Mouse (Mus musculus) neutrophil, adult 59 days (primary cell): ENCODE results near the gene Sprr2d. TPM values are rescaled to one million over a fixed set of nuclear protein-coding genes. Genes with fewer than 3 reads are reported as not detected.

ENCODE experiments used
- total RNA-seq, 2 experiments: library from RNA; stranded (reverse); gene quantifications; 1 replicate in 1 of 2; 2 replicates in 1 of 2; pipeline ENCODE4 v1.2.4; 2023

The Sprr2d gene
- total RNA-seq, result not detected

DNA sequence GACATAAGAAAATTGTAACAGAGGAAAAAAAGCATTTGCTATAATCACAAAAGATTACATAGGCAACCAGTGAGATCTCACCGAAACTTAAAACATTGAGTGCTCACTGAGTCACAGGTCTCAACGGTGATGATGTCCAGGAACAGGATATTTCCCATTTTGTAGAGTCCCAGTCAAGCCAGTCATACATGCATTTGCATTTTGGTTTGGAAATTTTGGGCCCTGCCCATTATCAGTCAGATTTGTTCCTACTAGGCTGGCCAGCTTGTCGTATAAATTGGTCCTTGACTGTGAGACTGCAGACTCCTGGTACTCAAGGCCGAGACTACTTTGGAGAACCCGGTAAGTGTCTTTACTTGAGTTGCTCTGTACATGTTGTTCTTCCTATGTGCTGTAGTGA, at the start of gene Sprr2d:
Gene Sprr2d (plus strand): TSS at position 301 of the 400 bp plus-strand sequence.

DNA sequence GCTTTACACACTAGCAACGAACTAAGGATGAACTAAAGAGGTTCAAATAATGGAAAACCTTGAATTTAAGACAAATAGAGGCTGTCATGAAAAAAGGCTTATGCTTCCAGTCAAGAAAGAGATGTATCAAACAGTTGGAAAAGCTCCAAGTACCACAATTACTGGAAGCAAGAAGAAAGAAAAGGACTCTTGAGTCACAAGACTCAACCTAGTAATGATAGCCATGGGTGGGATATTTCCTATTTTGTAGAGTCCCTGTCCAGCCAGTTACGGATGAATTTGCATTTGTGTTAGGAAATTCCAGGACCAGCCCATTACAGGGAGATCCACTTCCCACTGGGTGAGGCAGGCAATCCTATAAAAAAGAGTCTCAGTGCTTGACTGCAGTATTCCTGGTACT, 22.6 kb upstream of the Sprr2d start, which contains the start of gene Sprr2b:
Gene Sprr2b (plus strand): TSS at position 301 of the 400 bp plus-strand sequence.

DNA sequence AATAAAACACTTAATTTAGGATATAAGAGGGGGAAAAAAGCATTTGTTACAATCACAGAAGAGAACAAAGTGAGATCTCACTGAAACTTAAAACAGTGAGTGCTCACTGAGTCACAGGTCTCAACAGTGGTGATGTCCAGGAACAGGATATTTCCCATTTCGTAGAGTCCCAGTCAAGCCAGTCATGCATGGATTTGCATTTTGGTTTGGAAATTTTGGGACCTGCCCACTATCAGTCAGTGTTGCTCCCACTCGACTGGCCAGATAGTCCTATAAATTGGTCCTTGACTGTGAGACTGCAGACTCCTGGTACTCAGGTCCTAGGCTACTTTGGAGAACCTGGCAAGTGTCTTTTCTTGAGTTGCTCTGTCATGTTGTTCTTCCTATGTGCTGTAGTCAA, 12.9 kb downstream of the Sprr2d start, which contains the start of gene Sprr2e:
Gene Sprr2e (plus strand): TSS at position 301 of the 400 bp plus-strand sequence.

DNA sequence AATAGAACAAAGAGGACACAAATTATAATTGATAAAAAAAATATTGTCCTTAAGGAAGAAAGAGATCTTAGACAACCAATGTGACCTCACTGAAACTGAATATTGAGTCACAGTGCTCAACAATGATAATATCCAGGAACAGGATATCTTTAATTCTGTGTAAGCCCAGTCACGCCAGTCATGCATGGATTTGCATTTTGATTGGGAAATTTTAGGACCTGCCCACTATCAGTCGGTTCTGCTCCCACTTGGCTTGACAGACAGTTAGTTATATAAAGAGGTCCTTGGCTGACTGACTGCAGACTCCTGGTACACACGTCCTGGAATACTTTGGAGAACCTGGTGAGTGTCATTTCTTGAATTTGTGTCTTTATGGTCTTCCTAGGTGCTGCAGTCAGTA, 25.9 kb downstream of the Sprr2d start, which contains the start of gene Sprr2f:
Gene Sprr2f (plus strand): TSS at position 301 of the 400 bp plus-strand sequence.

DNA sequence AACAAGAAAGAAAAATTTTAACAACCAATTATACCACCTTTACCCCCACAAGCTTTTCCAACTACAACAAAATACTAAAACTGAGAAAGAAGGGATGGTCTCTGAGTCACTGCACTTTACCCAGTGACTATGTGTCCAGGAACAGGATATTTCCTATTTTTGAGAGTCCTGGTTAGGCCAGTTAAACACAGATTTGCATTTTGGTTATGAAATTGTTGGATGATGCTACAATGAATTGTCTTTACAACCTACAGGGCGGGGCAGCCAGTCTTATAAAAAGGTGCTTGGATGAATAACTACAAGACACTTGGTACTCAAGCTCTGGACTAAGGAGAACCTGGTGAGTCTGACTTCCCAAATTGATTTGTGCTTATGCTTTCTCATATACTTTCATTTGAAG, 46.4 kb downstream of the Sprr2d start, which contains the start of gene Sprr2h:
Gene Sprr2h (plus strand): TSS at position 301 of the 400 bp plus-strand sequence.

Other genes starting within 250 kb of the Sprr2d start
- not detected for gene Prr9, start 215.2 kb upstream of the Sprr2d start, total RNA-seq
- gene Lelp1, start 196.4 kb upstream of the Sprr2d start, total RNA-seq, result not detected
- not detected for gene Sprr2a1, start 123.3 kb upstream of the Sprr2d start, total RNA-seq
- gene Sprr2a2, start 123.2 kb upstream of the Sprr2d start, total RNA-seq, result not detected
- not detected for gene Sprr2a3, start 53.7 kb upstream of the Sprr2d start, total RNA-seq
- not detected for gene Sprr2b, start 22.5 kb upstream of the Sprr2d start, total RNA-seq
- gene Sprr2e, start 13.0 kb downstream of the Sprr2d start, total RNA-seq, result not detected
- not detected for gene Sprr2f, start 26.0 kb downstream of the Sprr2d start, total RNA-seq
- not detected for gene Sprr2h, start 46.5 kb downstream of the Sprr2d start, total RNA-seq
- not detected for gene Sprr2i, start 68.9 kb downstream of the Sprr2d start, total RNA-seq
- gene Sprr2j-ps, start 78.9 kb downstream of the Sprr2d start, total RNA-seq, result not detected
- 1 to 10 TPM in 1 of 2 experiments, under 1 TPM in 1; 0.66 to 1.4 TPM for gene Gm9774, start 90.3 kb downstream of the Sprr2d start, total RNA-seq
- gene Sprr2k, start 93.4 kb downstream of the Sprr2d start, total RNA-seq, result not detected
- gene Sprr1b, start 99.6 kb downstream of the Sprr2d start, total RNA-seq, result not detected
- not detected for gene Sprr3, start 119.6 kb downstream of the Sprr2d start, total RNA-seq
- not detected for gene Sprr1a, start 146.8 kb downstream of the Sprr2d start, total RNA-seq
- not detected for gene Sprr4, start 161.4 kb downstream of the Sprr2d start, total RNA-seq
- not detected for gene 2310046K23Rik, start 195.4 kb downstream of the Sprr2d start, total RNA-seq
- not detected for gene Ivl, start 234.6 kb downstream of the Sprr2d start, total RNA-seq
- not detected for gene Smcp, start 249.9 kb downstream of the Sprr2d start, total RNA-seq